Mouse (Mus musculus) C2C12 (cell line): Measurements from ENCODE around the gene Smarcd2.

Experiments used
- CEBPB ChIP-seq: IDR thresholded peaks from one replicate; pipeline ENCODE4 v1.6.1; 2011; ENCODE audit warnings: low read depth, mild to moderate bottlenecking, control low read depth, moderate library complexity
- CTCF ChIP-seq: IDR thresholded peaks from one replicate; pipeline ENCODE4 v1.5.1; 2011; ENCODE audit not compliant: control insufficient read depth, insufficient read depth, insufficient read length
- FOSL1 ChIP-seq: IDR thresholded peaks from one replicate; pipeline ENCODE4 v1.8.0; 2011; ENCODE audit warnings: mild to moderate bottlenecking, low read length; ENCODE audit not compliant: poor library complexity, insufficient read depth, severe bottlenecking
- MAX ChIP-seq: IDR thresholded peaks from one replicate; pipeline ENCODE4 v1.6.1; 2011; ENCODE audit warnings: mild to moderate bottlenecking, control low read depth
- MYOD1 ChIP-seq: IDR thresholded peaks from one replicate; pipeline ENCODE4 v1.6.1; 2011; ENCODE audit warnings: low read depth; ENCODE audit not compliant: control insufficient read depth, insufficient read length
- MYOG ChIP-seq: IDR thresholded peaks from one replicate; pipeline ENCODE4 v1.6.1; 2011; ENCODE audit not compliant: control insufficient read depth, insufficient read length; ENCODE audit errors: extremely low read depth
- USF1 ChIP-seq: IDR thresholded peaks from one replicate; pipeline ENCODE4 v1.6.1; 2011; ENCODE audit warnings: low read depth, mild to moderate bottlenecking, control low read depth, moderate library complexity

DNA sequence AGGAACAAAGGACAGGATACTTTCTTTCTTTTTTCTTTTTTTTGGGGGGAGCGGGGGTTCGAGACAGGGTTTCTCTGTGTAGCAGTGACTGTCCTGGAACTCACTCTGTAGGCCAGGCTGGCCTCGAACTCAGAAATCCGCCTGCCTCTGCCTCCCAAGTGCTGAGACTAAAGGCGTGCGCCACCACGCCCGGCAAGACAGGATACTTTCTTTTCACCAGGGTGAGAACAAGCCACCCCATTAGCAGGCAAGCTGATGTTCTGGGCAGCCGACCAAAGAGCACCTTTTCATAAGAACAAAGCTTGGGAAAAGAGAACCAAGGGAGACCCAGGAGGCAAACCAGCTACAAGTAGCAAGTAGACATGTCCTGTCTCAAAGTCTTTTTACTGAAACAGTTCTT lies 34.0 kb upstream of the Smarcd2 start:
- no peak for TF ChIP-seq CTCF
- TF ChIP-seq MAX: no peak
- no peak for TF ChIP-seq MYOD1
- no peak for TF ChIP-seq USF1
- no peak for TF ChIP-seq MYOG
- no peak for TF ChIP-seq CEBPB
- no peak for TF ChIP-seq FOSL1
